ENCODE assay signal across 8 mouse cellular contexts in the genomic region with DNA sequence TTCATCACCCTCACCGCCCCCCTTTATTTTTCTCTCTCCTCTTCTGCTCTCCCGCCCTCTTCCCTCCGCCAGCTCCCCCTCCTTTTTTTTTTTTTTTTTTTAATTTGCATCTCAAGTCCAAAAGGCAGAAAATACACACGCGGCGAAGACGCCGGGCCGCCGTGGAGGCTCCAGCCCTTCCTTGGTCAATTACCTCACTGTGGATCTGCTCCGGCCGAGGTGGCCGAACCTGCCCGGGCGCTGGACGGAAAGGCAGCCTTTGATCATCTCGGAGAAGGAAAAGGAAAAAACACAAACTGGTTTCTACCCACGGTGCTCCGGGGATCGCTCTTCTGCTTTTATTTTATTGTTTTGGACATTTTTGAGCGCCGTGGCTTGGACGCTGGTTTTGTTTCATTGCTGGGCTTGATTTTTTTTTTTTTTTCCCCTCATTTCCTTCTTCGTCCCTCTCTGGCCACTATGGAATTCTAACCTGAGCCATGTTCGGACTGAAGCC.
DNase-seq lines count a peak whose midpoint lies in the region; ATAC-seq and TF ChIP-seq lines count a peak whose summit lies in the region.

No protein-coding gene starts in this region.

- H3K4me2 ChIP-seq in heart, embryonic 11.5 days, result peak overlapping the region; percentile 95
- H3K4me2 ChIP-seq in forebrain, embryonic 11.5 days (ENCODE audit: low read depth, low read length, severe bottlenecking), result peak overlapping the region; percentile 97
- H3K4me2 ChIP-seq in midbrain, embryonic 13.5 days (replicated peaks), result peak overlapping the region; percentile 95

- no peaks in the 10 kb centered on the region for H3K36me3 ChIP-seq in heart, embryonic 11.5 days (ENCODE audit: control insufficient read depth, insufficient read depth, low read length)
- H3K36me3 ChIP-seq in MEL (ENCODE audit: control insufficient read depth in 1 of 2, insufficient read depth in 2 of 2, low read length in 2 of 2), result peaks cover 0 to 16% of the 10 kb centered on the region in 2 experiments; a peak in 2 of 4 replicates
- H3K36me3 ChIP-seq in forebrain, embryonic 11.5 days (ENCODE audit: control insufficient read depth, insufficient read depth, low read length), result no peaks in the 10 kb centered on the region
- no peaks in the 10 kb centered on the region for H3K36me3 ChIP-seq in midbrain, embryonic 13.5 days

- no peak for TF ChIP-seq RAD21 in MEL (IDR thresholded peaks at IDR 0.05; ENCODE audit: low read depth, low read length)

- no peak for ATAC-seq in heart, embryonic 11.5 days (replicated peaks; ENCODE audit: insufficient number of reproducible peaks, low FRiP score, low TSS enrichment)
- no peak for ATAC-seq in forebrain, embryonic 11.5 days (replicated peaks; ENCODE audit: low FRiP score)
- no peak for ATAC-seq in midbrain, embryonic 13.5 days

- 0 out of 2 replicates have a peak, but pooled peaks cover 2% of the 10 kb centered on the region for H3K27me3 ChIP-seq in heart, embryonic 11.5 days (ENCODE audit: control insufficient read depth, insufficient read depth, low read length)
- no peaks in the 10 kb centered on the region for H3K27me3 ChIP-seq in MEL (ENCODE audit: control insufficient read depth in 1 of 2, insufficient read depth in 2 of 2, low read length in 2 of 2)
- H3K27me3 ChIP-seq in forebrain, embryonic 11.5 days (ENCODE audit: control insufficient read depth, insufficient read depth, low read length), result peaks cover 2% of the 10 kb centered on the region
- peaks cover 16% of the 10 kb centered on the region for H3K27me3 ChIP-seq in midbrain, embryonic 13.5 days

- H3K27ac ChIP-seq in heart, embryonic 11.5 days (ENCODE audit: low read depth, low read length), result peak overlapping the region; percentile 99
- peak overlapping the region; percentile 99 for H3K27ac ChIP-seq in MEL (ENCODE audit: control insufficient read depth, low read depth, low read length)
- peak overlapping the region; percentile 100 for H3K27ac ChIP-seq in forebrain, embryonic 11.5 days (ENCODE audit: low read depth, low read length)
- H3K27ac ChIP-seq in midbrain, embryonic 13.5 days, result peak overlapping the region; percentile 100

- no peak; a peak in 3 of 4 replicates for TF ChIP-seq POLR2A in MEL (IDR thresholded peaks at IDR 0.05; ENCODE audit: control insufficient read depth in 1 of 2, insufficient read depth in 1 of 2, low read depth in 1 of 2, low read length in 2 of 2, poor library complexity in 1 of 2)

- peaks cover 75% of the 10 kb centered on the region for H3K79me2 ChIP-seq in MEL (ENCODE audit: control insufficient read depth, insufficient read depth, low read length, poor library complexity)

- no peak for TF ChIP-seq EP300 in MEL (IDR thresholded peaks at IDR 0.05; ENCODE audit: low read depth in 1 of 2, low read length in 2 of 2)

- intact Hi-C loops in gastrocnemius, postnatal 14 days (cut with DNase I; ENCODE audit: low total_unique reads), result no loop called here

- DNase-seq in heart, adult 8-10 months (ENCODE audit: low spot score), result no peak
- no peak for DNase-seq in MEL (ENCODE audit: low read depth, low spot score)
- peak; percentile 80 for DNase-seq in forebrain, embryonic 11.5 days (ENCODE audit: low spot score)
- DNase-seq in kidney, postnatal 10 days, result peak; percentile 67
- no peak for DNase-seq in gastrocnemius, postnatal 14 days
- DNase-seq in c-Kit-positive CD71-positive TER-119-positive erythroid progenitor cells, embryonic 14.5 days (ENCODE audit: low spot score), result no peak

- TF ChIP-seq CTCF in MEL (IDR thresholded peaks at IDR 0.05 in 2 of 3, conservative IDR thresholded peaks at IDR 0.05 in 1 of 3; ENCODE audit: control insufficient read depth in 1 of 3, insufficient read depth in 1 of 3, low read depth in 2 of 3, low read length in 3 of 3, poor library complexity in 1 of 3, severe bottlenecking in 1 of 3), result no peak

- under 1% methylated on average over 25 of the region's 25 CpGs for WGBS in heart, embryonic 11.5 days (ENCODE audit: insufficient replicate concordance)
- 0% methylated on average over 25 of the region's 25 CpGs for WGBS in forebrain, embryonic 11.5 days
- WGBS in midbrain, embryonic 13.5 days, result 0% methylated on average over 24 of the region's 25 CpGs

- H3K9ac ChIP-seq in heart, embryonic 11.5 days (ENCODE audit: low read depth, low read length), result peak overlapping the region; percentile 94
- H3K9ac ChIP-seq in MEL (ENCODE audit: control insufficient read depth, low read depth, low read length, poor library complexity, severe bottlenecking), result peak overlapping the region; percentile 89
- H3K9ac ChIP-seq in forebrain, embryonic 11.5 days (ENCODE audit: low read length), result peak overlapping the region; percentile 95
- H3K9ac ChIP-seq in midbrain, embryonic 13.5 days (replicated peaks), result peak overlapping the region; percentile 97

- H3K4me3 ChIP-seq in heart, embryonic 11.5 days (ENCODE audit: low read depth, low read length), result peak overlapping the region; percentile 87
- H3K4me3 ChIP-seq in MEL (ENCODE audit: control insufficient read depth in 1 of 2, insufficient read depth in 1 of 2, low read depth in 2 of 2, low read length in 2 of 2), result peak overlapping the region; percentile 85 to 93
- H3K4me3 ChIP-seq in forebrain, embryonic 11.5 days (ENCODE audit: low read depth, low read length), result peak overlapping the region; percentile 87
- H3K4me3 ChIP-seq in midbrain, embryonic 13.5 days (replicated peaks), result peak overlapping the region; percentile 92

- peaks cover 74% of the 10 kb centered on the region for H3K4me1 ChIP-seq in heart, embryonic 11.5 days (ENCODE audit: control insufficient read depth, insufficient read depth, low read length)
- H3K4me1 ChIP-seq in MEL (ENCODE audit: control insufficient read depth in 1 of 2, insufficient read depth in 2 of 2, low read length in 2 of 2), result peaks cover 3 to 28% of the 10 kb centered on the region in 2 experiments
- H3K4me1 ChIP-seq in forebrain, embryonic 11.5 days (replicated peaks; ENCODE audit: control insufficient read depth, insufficient read depth, low read length), result peaks cover 57% of the 10 kb centered on the region
- peaks cover 80% of the 10 kb centered on the region for H3K4me1 ChIP-seq in midbrain, embryonic 13.5 days (replicated peaks)

- H3K9me3 ChIP-seq in heart, embryonic 11.5 days (replicated peaks; ENCODE audit: control insufficient read depth, low read length), result no peaks in the 10 kb centered on the region
- no peaks in the 10 kb centered on the region for H3K9me3 ChIP-seq in MEL (replicated peaks; ENCODE audit: insufficient read depth, low read length)
- H3K9me3 ChIP-seq in forebrain, embryonic 11.5 days (ENCODE audit: control insufficient read depth, low read length), result no peaks in the 10 kb centered on the region
- H3K9me3 ChIP-seq in midbrain, embryonic 13.5 days, result no peaks in the 10 kb centered on the region

TF ChIP-seq in MEL, 35 proteins besides CTCF, POLR2A, EP300 and RAD21:
- TF ChIP-seq MAX (IDR thresholded peaks at IDR 0.05; ENCODE audit: low read length) (peak; percentile 9; the same call in 1 of the 2 replicates), HCFC1 (IDR thresholded peaks at IDR 0.05; ENCODE audit: low read depth, low read length) (0 out of 2 replicates have a peak, but pooled peaks have one; percentile 5), E2F4 (IDR thresholded peaks at IDR 0.05; ENCODE audit: borderline replicate concordance, low read depth, low read length) (no peak; the same call in 1 of the 2 replicates), CHD1 (IDR thresholded peaks at IDR 0.05; ENCODE audit: low read depth, low read length) (peak; percentile 85), ETS1 (IDR thresholded peaks at IDR 0.05; ENCODE audit: low read depth, low read length) (no peak; the same call in 1 of the 2 replicates), ZNF384 (IDR thresholded peaks at IDR 0.05; ENCODE audit: low read depth, low read length) (peak; percentile 94), NELFE (IDR thresholded peaks at IDR 0.05; ENCODE audit: low read depth, low read length) (0 out of 2 replicates have a peak, but pooled peaks have one; percentile 46)
TF ChIP-seq in MEL: peak in this region for 5.

Comparison
In these comparisons a context has a peak if more than half of its experiments do, and no peak if none do; other contexts are left out.
1. DNase-seq: peak in forebrain, embryonic 11.5 days (single experiment) and kidney, postnatal 10 days (single experiment); none in heart, adult 8-10 months (single experiment), MEL (single experiment), gastrocnemius, postnatal 14 days (single experiment) and c-Kit-positive CD71-positive TER-119-positive erythroid progenitor cells, embryonic 14.5 days (single experiment).
2. Peak in every context shown above with its lines, with median percentiles within 50 percentile points of each other: H3K27ac ChIP-seq, H3K4me2 ChIP-seq, H3K4me3 ChIP-seq and H3K9ac ChIP-seq.